Mouse (Mus musculus): ENCODE results near the gene Tfb2m.

DNA sequence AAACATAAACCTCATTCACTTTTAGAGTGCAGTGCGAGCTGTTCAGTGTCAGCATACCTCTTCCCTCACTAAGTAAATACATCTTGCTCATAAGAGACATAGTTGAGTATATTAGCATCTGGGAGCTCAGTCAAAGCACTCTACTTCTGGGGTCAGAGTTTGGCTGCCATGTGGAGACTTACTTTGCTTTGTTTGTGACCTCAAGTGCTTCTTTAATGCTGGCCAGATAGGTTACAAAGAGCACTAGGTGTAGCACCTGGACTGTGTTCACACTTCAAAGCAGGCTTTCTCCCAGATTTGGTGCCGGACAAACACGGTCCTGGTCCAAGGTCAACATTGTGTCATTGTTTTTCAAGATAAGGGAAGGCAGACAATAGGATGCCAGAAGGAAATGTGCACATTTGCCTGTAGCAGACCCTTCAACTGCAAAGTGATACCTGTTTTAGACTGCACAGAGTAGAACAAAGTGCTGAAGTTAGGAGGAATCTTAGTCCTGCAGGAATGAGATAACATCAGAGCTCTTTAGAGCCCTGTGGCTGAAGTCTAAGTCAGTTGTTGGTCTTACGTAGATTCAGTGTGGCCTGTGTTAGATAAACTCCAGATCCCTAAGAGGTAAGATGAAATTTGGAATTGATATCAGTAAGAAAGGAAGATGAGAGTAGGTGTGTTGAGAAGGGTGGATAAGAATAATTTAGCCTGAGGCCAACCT is 22.8 kb upstream of the Tfb2m start:
- TF ChIP-seq CTCF (IDR thresholded peaks at IDR 0.05; ENCODE audit: borderline replicate concordance, extremely low read depth, insufficient read depth, insufficient read length) (no peak), POLR2A (IDR thresholded peaks at IDR 0.05; ENCODE audit: borderline replicate concordance, extremely low read depth, insufficient read depth, insufficient read length, poor library complexity, severe bottlenecking) (no peak)

Measured in brain, embryonic 14.5 days (tissue).